Mouse (Mus musculus) frontal cortex, postnatal 14 days (tissue): ENCODE data around the gene Slc35c2.
A peak's percentile ranks its signal among the peaks of the same experiment; 100 is the strongest.

ENCODE experiments used
- DNase-seq, 2 experiments: peaks; one replicate each; pipeline ENCODE4 v3.0.0; 2022; ENCODE audit warnings: low spot score in 2 of 2

Slc35c2 gene

DNA sequence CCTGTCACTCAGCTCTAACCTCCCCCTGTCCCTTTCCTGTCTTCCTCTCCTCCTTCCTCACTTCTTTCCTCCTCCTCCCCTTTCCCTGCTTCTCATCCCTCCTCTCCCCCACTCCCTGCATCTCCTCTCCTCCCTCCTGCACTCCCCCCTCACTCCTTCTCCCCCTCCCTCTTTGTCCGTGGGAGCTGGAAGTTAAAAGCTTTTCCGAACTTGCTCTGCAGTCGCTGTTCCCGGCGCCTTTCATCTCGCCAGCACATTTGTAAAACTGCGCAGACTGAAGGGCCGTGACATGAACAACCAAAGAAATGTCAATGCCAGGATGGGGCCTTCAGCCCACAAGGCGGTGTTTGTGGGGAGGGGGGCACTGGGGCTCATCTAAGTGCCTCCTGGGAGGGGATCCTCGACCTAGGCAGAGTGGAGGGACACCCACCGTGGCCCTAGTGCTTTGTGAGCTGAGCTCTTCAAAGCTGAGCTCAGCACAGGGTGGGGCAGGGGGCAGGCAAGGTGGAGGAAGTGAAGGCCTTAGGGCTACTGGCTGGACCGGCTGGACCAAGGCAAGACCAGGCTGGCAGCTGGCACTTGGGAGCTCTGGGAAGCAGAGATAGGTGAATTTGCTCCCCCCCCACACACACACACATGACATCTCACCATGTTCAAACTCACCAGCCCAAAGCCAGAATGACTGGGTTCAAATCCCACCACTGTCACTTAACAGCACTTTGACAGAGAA lies 49.1 kb downstream of the Slc35c2 start:
- no peak for DNase-seq

DNA sequence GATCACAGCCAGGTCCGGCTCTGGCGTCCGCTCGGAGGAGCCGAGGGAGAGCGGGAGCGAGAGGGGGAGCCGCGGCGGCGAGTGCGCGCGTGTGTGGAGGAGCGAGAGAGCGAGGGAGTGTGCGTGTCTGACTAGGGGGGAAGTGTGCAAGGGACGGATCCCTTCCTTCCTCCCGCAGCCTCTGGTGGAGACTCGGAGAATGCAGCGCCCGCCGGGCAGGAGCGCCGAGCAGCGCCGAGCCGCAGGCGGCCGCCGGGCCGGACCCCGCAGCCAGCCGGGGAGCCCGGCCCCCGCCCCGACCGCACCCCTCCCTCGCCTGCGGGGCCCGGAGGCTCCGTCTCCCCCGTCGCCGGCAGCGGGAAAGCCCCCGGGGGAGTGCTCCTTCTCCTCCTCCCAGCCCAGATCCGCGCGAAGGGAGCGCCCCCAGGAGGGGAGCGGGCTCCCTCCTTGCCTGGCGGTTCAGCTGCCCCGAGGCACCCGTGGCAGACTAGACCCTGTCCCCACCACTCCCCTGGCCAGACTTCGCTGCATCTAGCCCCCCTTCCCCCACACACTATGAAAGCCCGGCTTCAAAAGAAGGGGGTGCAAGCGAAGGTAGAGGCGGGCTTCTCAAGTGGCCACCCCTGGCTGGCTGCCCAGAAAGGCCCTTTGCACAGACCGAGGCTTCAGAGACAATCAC lies 52.9 kb downstream of the Slc35c2 start, which contains the start of gene Cdh22:
Gene Cdh22 (minus strand): TSS at position 241 of the 679 bp plus-strand sequence.
- DNase-seq = peak; percentile 41 to 60

DNA sequence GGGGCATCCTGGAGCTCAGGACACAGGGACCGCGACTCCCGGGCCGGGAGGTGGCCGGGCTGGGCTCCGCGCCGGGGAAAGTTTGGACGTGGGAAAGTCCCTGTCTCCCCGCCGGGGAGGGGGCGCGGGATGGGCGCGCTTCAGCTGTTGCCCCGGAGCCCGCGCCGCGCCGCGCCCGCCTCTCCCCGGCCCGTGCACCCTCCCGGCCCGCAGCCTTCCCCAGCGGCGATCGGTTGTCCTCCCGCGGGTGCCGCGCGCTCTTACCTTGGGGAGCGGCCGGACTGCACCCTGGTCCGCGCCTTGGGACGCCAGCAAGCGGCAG lies 53.4 kb downstream of the Slc35c2 start:
- DNase-seq = no peak

DNA sequence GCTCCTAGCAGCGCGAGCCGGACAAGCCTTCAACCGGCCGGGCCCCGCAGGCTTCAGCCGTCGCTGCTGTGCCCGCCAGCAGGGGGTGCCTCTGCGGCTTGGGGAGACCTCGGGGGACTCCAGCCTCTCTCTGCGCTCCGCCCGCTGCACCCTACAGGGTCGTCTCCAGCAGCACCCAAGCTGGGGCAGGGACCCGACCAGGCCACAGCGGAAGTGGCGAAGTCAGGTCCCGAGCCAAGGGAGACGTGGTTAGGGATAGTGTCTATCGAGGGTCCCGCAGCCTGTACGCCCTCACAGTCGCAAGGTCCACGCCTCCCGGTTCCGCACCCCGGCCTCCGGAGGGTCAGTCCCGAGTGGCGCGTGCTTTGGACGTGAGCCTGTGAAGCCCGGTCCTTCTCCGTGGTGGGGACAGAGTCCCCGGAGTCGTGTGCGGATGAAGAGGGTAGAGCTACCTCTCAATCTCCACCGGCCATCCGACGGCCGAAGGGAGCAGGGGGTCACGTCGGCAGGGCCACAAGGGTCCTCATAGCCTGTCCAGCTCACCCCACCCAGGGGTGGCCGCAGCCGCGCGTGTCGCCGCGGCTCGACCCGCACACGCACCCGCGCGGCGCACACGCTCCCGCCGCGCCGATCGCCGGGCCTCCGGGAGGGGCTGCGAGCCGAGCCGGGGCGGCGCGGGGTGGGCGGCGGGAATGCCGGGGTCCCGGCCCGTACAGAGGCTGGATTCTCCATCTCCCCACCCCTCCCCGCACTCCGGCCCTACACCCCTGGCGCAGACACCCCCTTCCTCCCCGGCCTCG lies 54.0 kb downstream of the Slc35c2 start:
- DNase-seq = peak in 1 of 2 experiments; percentile 48

DNA sequence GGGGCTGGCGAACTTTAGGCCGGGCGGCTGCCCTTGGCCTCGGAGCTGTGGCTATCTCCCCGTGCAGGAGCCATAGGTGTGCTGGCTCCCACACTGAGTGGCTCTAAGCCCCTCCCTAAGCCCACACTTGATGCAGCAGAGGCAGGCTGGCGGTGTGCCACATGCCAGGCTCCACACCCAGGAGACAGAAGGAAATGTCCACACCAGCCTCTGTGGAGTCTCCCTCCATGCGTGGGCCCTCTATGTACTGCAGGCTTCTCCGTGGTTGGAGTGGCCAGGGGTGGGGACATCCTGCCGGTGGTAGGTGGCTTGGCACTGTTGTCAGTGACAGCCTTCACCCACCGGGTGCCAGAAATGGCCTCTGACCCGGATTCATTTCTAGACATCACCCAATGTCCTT lies 58.6 kb downstream of the Slc35c2 start:
- DNase-seq = no peak
